Mouse (Mus musculus): ENCODE measurements around the gene Naaladl1. TPM values are rescaled to one million over a fixed set of nuclear protein-coding genes. Genes with fewer than 3 reads are reported as not detected.

Naaladl1 gene
- total and polyA plus RNA-seq, 2 experiments from 2014 or later = 0.14 to 0.51 TPM

DNA sequence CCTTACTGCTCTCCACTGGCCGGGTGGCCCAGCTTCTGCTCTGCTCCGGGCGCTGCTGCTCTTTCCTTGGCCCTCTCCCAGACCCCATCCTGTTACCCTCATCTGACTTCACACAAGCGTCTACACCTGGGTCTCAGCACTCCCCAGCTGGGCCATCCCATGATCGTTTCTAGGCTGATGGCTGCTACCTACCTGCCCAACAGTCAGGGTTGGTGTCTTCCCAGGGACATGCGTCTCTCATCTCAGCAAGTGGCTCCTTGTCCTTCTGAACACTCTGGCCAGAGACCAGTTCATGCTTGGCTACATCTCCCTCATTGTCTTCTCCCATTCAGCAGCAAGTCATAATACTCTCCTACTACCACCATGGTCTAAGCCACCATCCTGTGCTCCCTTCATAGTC is 34.1 kb downstream of the Naaladl1 start:
- Histone ChIP-seq H3K4me3 (ENCODE audit: low read depth, low read length) (peak overlapping the region; percentile 68), H3K4me1 (ENCODE audit: insufficient read depth) (peaks cover 10% of the 10 kb centered on the region), H3K36me3 (ENCODE audit: insufficient read depth) (peaks cover 26% of the 10 kb centered on the region), H3K27me3 (ENCODE audit: insufficient read depth, low read length) (no peaks in the 10 kb centered on the region), H3K4me2 (ENCODE audit: low read depth) (peak overlapping the region; percentile 89), H3K9ac (peak overlapping the region; percentile 77), H3K9me3 (ENCODE audit: low read length) (no peaks in the 10 kb centered on the region), H3K27ac (ENCODE audit: low read depth, low read length) (peak overlapping the region; percentile 96; the same call in 1 of the 2 replicates)
- ATAC-seq (no peak), DNase-seq (no peak)
- WGBS = 92% methylated on average over 6 of the region's 6 CpGs
- TF ChIP-seq CTCF (IDR thresholded peaks at IDR 0.05; ENCODE audit: low read depth) = no peak

DNA sequence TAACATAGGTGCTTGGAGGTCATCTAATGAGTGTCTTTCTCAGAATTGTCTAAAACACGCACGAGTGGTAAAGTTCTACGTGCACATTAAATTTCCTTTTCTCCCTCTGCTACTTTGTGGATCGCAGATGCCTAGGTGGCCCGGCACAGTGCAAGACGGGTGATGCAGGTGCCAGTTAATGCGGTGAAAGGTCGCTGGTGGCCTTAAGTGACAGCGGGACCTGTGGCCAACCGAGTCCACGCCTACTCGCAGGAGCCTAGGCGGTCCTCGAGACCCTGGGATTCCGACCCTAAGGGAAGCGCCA is 34.7 kb downstream of the Naaladl1 start:
- no peak for ATAC-seq
- DNase-seq = no peak
- WGBS = 3% methylated on average over 16 of the region's 16 CpGs

DNA sequence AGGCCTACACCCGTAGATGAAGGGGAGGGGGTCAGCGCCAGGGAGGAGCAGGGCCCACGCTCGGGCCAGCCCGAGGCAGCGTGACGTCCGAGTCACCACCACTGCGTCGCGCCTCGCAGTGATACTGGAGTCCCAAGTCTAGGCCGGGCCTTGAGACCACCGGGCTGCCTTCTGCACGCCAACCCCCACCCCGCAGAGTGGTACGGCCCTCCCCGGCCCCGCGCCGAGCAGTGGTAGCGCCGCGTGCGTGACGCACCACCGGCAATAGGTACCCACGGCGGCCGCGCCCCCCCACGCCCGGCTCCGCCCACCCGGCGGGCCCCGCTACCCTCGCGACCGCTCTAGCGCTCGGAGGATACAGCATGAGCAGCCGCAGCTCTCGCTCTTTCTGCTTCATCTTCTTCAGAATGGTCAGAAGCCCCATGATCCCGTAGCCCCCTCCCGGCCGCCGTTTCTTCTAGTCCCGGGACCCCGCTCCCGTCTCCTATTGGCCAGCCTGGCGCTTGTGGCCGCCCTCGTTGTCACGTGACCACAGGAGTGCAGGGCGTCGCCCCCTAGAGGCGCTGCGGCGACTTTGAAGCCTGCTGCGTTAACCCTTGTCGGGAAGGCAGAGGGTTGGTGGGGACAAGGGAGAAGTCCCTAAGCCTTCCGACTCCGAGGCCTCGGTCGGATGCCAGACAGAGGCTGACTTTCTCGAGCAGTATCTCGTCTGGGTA is 35.3 kb downstream of the Naaladl1 start, which contains the start of gene Batf2:
TSS of gene Batf2 (plus strand) at position 306 of the 716 bp plus-strand sequence.
- WGBS = under 1% methylated on average over 64 of the region's 68 CpGs
- peak within 1 kb of the TSS; percentile 77 for H3K9ac ChIP-seq
- H3K36me3 ChIP-seq (ENCODE audit: insufficient read depth) = peaks cover 15% of the 10 kb centered on the region
- no peaks in the 10 kb centered on the region for H3K9me3 ChIP-seq (ENCODE audit: low read length)
- peak within 1 kb of the TSS; percentile 89 for H3K4me2 ChIP-seq (ENCODE audit: low read depth)
- peak; percentile 93 for ATAC-seq
- TF ChIP-seq CTCF (IDR thresholded peaks at IDR 0.05; ENCODE audit: low read depth) = peak; percentile 92
- peak within 1 kb of the TSS; percentile 96 for H3K27ac ChIP-seq (ENCODE audit: low read depth, low read length)
- peak within 1 kb of the TSS; percentile 68 for H3K4me3 ChIP-seq (ENCODE audit: low read depth, low read length)
- no peaks in the 10 kb centered on the region for H3K27me3 ChIP-seq (ENCODE audit: insufficient read depth, low read length)
- peak; percentile 99 for DNase-seq
- H3K4me1 ChIP-seq (ENCODE audit: insufficient read depth) = peaks cover 10% of the 10 kb centered on the region

More for the DNA sequence above, 34.7 kb downstream of the Naaladl1 start:
- Histone ChIP-seq H3K4me1 (ENCODE audit: insufficient read depth) (peaks cover 10% of the 10 kb centered on the region), H3K9me3 (ENCODE audit: low read length) (no peaks in the 10 kb centered on the region), H3K27me3 (ENCODE audit: insufficient read depth, low read length) (no peaks in the 10 kb centered on the region), H3K27ac (ENCODE audit: low read depth, low read length) (peak overlapping the region; percentile 96), H3K36me3 (ENCODE audit: insufficient read depth) (peaks cover 20% of the 10 kb centered on the region), H3K9ac (peak overlapping the region; percentile 77), H3K4me3 (ENCODE audit: low read depth, low read length) (peak overlapping the region; percentile 68), H3K4me2 (ENCODE audit: low read depth) (peak overlapping the region; percentile 89)
- TF ChIP-seq CTCF (IDR thresholded peaks at IDR 0.05; ENCODE audit: low read depth) = no peak

DNA sequence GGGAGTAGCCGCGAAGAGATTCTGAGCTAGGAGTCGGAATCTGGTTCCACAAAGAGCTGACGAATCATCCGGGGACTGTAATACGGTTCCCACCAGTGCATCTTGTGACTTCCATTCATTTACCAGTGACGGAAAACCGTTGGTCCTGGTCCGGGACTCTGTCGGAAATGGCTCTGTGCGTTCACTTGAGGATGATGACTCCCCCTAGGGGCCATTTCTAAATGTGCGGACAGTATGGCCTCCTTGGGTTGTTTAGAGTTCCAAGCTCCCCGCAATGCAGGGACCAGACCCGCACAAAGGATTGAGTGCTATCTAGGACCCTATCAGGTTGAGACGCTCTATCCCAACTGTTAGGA is 35.8 kb downstream of the Naaladl1 start, which contains the start of gene Arl2:
TSS of gene Arl2 (minus strand) at position 155 of the 356 bp plus-strand sequence.
- H3K9ac ChIP-seq = peak within 1 kb of the TSS; percentile 77
- 0% methylated on average over 15 of the region's 15 CpGs for WGBS

DNA sequence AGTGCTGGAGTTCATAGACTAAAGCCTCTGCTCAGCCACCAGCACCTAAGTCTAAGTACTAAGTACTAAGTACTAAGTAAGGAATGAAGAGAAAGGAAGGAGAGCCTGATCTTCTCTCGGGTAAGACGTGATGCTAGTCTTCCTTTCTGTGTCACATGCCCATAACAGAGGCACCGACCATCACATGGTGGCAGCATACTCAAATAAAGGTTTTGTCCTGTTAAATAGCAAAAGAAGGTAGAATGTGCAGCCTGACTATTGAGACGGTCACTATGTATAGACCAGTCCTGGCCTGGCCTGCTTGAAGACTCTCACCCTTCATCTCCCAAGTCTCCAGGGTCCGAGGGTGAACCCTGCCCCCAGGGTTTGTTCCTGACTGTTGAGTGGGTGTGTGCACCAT is 39.3 kb downstream of the Naaladl1 start:
- no peak for TF ChIP-seq CTCF (IDR thresholded peaks at IDR 0.05; ENCODE audit: low read depth)
- Histone ChIP-seq H3K27me3 (ENCODE audit: insufficient read depth, low read length) (no peaks in the 10 kb centered on the region), H3K27ac (ENCODE audit: low read depth, low read length) (no peak overlapping the region), H3K9ac (no peak overlapping the region), H3K36me3 (ENCODE audit: insufficient read depth) (no peaks in the 10 kb centered on the region), H3K4me1 (ENCODE audit: insufficient read depth) (peaks cover 7% of the 10 kb centered on the region), H3K9me3 (ENCODE audit: low read length) (no peaks in the 10 kb centered on the region), H3K4me3 (ENCODE audit: low read depth, low read length) (no peak overlapping the region), H3K4me2 (ENCODE audit: low read depth) (no peak overlapping the region)
- DNase-seq (no peak), ATAC-seq (no peak)
- 82% methylated on average over 5 of the region's 5 CpGs for WGBS

More for the DNA sequence above, 35.8 kb downstream of the Naaladl1 start, which contains the start of gene Arl2:
- no peaks in the 10 kb centered on the region for H3K27me3 ChIP-seq (ENCODE audit: insufficient read depth, low read length)
- DNase-seq = no peak
- no peaks in the 10 kb centered on the region for H3K9me3 ChIP-seq (ENCODE audit: low read length)
- peak; percentile 56 for TF ChIP-seq CTCF (IDR thresholded peaks at IDR 0.05; ENCODE audit: low read depth)
- H3K4me2 ChIP-seq (ENCODE audit: low read depth) = peak within 1 kb of the TSS; percentile 89
- H3K4me1 ChIP-seq (ENCODE audit: insufficient read depth) = peaks cover 10% of the 10 kb centered on the region
- H3K4me3 ChIP-seq (ENCODE audit: low read depth, low read length) = peak within 1 kb of the TSS; percentile 68
- H3K27ac ChIP-seq (ENCODE audit: low read depth, low read length) = peak within 1 kb of the TSS; percentile 96
- peak; percentile 80 for ATAC-seq
- H3K36me3 ChIP-seq (ENCODE audit: insufficient read depth) = peaks cover 11% of the 10 kb centered on the region; the same call in 1 of the 2 replicates

DNA sequence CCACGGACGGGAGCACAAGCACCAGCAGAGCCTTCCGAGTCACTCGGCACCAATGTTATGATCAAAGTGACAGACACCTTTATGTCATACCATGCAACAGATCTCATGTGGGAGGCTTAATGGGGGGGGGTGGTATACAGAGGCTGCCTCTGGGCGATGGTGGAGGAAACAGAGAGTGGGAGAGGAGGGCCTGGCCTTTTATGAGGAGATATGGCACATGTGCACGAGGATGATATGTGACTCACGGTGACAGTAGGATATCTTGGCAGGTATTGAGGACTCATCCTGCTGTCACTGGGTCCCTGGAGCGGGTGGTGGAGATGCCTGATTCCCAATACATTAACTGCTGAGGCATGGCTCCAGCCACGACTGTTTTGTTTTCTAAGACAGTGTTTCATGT is 49.6 kb downstream of the Naaladl1 start:
- H3K9ac ChIP-seq = no peak overlapping the region
- 87% methylated on average over 9 of the region's 9 CpGs for WGBS
- no peak overlapping the region for H3K4me3 ChIP-seq (ENCODE audit: low read depth, low read length)
- H3K4me1 ChIP-seq (ENCODE audit: insufficient read depth) = no peaks in the 10 kb centered on the region
- DNase-seq (no peak), ATAC-seq (no peak)
- H3K36me3 ChIP-seq (ENCODE audit: insufficient read depth) = no peaks in the 10 kb centered on the region
- H3K9me3 ChIP-seq (ENCODE audit: low read length) = no peaks in the 10 kb centered on the region
- TF ChIP-seq CTCF (IDR thresholded peaks at IDR 0.05; ENCODE audit: low read depth) = no peak
- no peak overlapping the region for H3K4me2 ChIP-seq (ENCODE audit: low read depth)
- no peaks in the 10 kb centered on the region for H3K27me3 ChIP-seq (ENCODE audit: insufficient read depth, low read length)
- H3K27ac ChIP-seq (ENCODE audit: low read depth, low read length) = no peak overlapping the region

DNA sequence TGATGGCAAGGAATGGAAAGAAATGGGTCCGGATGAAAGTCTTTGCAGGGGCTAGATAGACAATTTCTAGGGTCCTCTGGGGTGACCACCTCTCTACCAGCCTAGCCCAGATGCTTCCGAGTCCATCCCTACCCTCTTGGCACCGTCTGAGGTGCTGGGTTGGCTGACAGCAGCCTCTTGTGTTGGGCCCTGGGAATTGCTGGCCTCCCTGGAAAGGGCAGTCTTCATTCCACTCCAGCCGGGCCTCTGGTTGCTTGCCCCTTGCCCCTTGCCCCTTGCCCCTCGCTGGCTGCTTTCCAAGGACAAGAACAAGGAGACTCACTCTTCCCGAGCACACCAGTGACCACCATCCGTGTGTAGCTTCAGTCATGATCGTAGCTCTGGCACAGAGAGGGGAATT is 50.8 kb downstream of the Naaladl1 start:
- H3K9me3 ChIP-seq (ENCODE audit: low read length) = no peaks in the 10 kb centered on the region
- H3K27ac ChIP-seq (ENCODE audit: low read depth, low read length) = no peak overlapping the region
- WGBS = 70% methylated on average over 8 of the region's 8 CpGs
- no peaks in the 10 kb centered on the region for H3K4me1 ChIP-seq (ENCODE audit: insufficient read depth)
- no peak overlapping the region for H3K9ac ChIP-seq
- H3K36me3 ChIP-seq (ENCODE audit: insufficient read depth) = no peaks in the 10 kb centered on the region
- DNase-seq (no peak), ATAC-seq (no peak)
- H3K4me2 ChIP-seq (ENCODE audit: low read depth) = no peak overlapping the region
- no peaks in the 10 kb centered on the region for H3K27me3 ChIP-seq (ENCODE audit: insufficient read depth, low read length)
- 0 out of 2 replicates have a peak, but pooled peaks have one; percentile 15 for TF ChIP-seq CTCF (IDR thresholded peaks at IDR 0.05; ENCODE audit: low read depth)
- no peak overlapping the region for H3K4me3 ChIP-seq (ENCODE audit: low read depth, low read length)

Data from forebrain, postnatal 0 days (tissue).